Mouse (Mus musculus): ENCODE measurements around the gene Ppp1cb.
A peak's percentile ranks its signal among the peaks of the same experiment; 100 is the strongest.
"Not testable (repeated sequence)": the region's sequence is repeated elsewhere in the genome, so short reads cannot be mapped to it uniquely, and the experiment has no call there.

Gene Ppp1cb

DNA sequence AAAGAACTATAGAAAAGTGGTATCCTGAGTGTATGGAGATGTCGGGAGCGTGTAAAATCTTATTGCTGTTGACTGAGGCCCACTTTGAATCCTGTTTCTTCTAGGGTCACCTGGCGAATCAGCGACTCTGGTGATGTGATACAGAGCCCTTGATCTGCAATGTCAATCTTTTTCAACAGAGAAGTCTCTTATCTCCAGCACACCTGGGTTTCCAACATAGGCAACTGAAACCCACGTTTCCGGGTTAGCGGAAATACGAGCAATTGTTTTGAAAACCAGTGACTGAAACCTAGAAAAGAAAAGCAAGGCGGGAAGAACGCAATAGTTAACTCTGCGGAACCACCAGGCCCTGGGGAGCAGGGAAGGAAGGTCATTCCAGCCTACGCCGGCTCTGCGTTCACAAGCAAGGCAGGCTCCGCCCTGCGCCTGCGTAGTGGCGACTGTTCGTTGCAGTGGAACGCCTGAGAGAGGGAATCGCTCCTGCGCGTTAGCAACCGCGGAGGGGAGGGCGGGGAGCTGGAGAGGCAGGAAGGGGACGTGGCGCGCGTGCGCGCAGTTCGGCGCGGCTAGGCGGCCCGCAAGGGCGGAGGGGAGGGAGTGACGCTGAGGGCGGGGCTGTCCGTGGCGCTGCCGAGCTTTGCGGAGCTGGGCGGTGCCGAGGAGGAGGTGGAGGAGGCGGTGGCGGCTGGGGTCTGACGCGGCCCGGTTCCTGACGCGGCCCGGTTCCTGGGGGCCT is at the start of gene Ppp1cb:
Gene Ppp1cb, plus strand, starts transcription at position 436 of the 736 bp plus-strand sequence.
- peak; percentile 98 for DNase-seq

DNA sequence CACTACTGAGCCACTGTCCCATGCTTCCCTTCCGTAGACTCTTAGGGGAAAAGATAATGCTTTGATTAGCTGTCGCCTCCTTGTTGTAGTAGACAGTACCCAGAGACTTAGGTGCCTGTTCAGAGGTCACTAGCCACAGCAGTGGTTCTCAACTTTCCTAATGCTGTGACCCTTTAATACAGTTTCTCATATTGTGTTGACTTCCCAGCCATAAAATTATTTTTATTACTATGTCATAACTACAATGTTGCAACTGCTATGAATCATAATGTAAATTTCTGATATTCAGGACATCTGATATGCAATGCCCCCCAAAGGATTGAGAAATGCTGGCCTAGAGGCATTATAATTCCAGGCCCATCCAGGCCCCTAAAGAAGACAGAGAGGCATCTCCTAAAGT is 48.9 kb upstream of the Ppp1cb start:
- DNase-seq, result no peak

DNA sequence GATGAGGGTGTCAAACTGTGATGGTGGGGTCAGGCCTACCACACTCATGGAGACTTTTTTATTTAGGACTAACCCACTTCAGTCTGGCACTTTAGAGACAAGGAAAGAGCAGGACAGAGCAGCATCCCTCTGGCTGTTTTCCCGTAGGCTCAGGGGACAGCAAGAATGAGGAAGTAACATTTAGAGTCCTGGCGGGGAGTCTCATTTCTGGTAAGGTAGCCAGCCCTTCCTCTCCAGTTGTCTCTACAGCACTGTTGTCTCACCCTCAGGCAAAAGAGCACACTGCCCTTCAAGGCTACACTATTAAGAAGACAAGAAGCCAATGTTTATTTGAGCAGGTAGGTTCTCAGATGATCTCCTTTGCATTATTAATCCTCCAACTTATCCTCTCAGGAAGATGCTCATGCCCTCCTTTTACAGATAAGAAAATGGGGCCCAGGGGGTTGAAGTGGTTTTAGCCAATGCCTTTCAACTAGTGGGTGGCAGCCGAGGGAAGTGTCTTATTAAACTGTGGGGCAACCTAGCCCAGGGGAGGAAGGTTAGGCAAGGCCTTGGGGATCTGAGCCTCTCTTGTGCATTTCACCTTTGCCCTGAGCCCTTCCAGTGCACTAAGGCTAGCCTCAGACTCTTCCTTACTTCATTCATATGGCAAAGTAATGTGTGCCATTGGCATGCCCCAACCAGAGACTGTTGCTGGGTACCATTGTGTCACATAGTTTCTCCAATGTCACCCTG is 47.5 kb upstream of the Ppp1cb start:
- no peak for DNase-seq

DNA sequence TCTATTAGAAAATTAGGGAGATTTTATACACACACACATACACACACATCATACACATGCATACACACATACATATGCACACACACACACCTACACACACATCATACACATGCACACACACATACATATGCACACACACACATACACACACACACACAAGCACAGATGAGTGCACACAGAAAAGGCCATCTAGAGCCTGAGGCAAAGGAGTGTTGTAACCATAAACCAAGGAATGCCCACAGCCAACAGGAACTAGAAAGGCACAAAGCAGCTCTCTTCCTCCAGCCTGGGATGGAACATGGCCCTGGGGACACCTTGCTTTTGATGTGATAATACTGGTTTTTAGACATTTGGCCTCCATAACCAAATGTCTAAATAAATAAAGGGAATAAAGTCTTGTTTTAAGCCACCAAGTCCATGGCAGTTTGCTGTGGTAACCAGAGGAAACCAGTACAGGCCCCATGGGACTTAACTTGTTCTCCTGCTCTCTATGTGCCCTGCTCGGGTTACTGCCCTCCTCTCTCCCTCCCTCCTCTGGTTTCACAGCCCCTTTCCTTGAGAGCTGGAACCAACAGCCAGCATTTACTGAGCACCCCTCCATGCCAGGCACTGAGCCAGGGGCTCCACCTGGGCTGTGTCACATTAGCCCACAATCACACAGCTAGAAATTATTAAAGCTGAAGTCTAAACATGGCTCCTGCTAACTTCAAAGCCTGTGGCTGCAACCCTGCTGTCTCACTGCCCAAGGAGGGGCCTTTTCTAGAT is 46.3 kb upstream of the Ppp1cb start:
- no peak for DNase-seq

DNA sequence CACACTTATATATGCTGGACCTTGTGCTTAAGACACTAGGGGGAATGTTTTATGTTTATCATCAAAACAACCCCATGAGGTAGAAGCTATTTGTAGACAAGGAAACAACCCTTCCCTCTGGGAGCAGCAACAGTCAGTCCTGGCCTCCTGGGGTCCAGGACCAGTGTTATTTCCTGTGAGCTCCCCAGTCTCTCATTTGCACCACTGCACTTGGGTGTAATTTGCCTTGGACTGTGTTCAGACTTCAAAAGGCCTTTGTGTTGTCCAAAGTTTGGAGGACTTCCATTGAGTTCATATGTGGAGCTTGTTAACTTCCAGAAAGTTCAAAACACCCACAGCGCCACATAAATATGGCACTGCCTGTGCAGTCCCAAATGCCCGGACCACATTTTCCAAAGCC is 45.6 kb upstream of the Ppp1cb start:
- DNase-seq, result no peak

DNA sequence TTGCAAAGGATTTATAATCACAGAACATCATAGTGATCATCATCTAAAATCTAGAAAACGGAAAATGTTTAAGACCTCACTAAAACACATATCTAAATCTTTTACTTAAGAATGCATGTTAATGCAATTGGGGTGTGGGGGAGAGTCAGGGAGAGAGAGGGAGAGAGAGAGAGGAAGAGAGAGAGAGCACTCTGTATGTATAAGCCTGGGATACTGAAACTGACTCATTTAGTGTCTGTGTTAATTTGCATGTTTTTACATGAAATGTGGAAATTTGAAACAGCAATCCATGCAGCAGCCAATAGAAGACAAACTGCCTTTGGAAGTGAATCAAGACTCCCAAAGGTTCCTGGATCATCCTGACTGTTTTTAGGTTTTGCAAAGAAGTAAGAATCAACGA is 45.1 kb upstream of the Ppp1cb start:
- no peak for DNase-seq

DNA sequence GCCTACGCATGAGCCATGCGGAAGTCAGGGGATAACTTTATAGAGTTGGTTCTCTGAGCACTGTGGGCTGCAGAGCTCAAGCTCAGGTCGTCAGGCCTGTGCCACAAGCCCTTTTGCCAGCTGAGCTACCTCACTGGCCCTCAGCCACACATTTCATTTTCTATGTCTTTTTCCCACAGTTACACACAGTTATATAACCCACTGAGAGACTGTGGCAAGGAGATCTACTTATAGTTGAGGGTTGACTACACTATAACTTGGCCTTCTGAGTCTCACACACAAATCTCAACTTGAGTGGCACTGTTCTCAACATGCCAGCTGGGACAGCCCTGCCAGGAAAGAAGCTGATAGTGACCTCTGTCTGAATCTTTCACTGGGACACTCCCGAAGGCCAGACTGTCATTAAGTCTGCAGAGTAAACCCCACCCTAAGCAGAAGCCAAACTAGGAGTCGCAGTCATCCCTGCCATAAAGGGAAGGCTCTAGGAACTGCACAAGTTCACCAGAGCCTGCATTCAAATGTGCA is 44.1 kb upstream of the Ppp1cb start:
- no peak for DNase-seq

DNA sequence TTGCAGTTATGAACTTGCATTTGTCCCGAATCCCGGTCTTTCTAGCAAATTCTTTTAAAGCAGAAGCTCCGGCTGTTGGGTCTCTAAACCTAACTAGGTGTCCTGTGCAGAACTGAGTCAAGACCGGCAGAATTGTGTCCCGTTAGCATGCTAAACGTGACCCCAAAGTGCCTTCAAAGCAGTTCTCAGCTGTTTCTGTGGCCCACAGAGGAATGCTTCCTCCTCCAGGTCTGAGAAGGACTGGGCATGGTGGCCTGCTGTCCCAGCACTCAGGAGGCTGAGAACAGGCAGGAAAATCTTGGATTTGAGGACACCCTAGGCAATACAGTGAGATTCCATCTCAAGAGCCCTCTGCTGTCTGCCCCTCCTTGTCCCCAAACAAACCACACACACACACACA is 43.1 kb upstream of the Ppp1cb start:
- no peak for DNase-seq

DNA sequence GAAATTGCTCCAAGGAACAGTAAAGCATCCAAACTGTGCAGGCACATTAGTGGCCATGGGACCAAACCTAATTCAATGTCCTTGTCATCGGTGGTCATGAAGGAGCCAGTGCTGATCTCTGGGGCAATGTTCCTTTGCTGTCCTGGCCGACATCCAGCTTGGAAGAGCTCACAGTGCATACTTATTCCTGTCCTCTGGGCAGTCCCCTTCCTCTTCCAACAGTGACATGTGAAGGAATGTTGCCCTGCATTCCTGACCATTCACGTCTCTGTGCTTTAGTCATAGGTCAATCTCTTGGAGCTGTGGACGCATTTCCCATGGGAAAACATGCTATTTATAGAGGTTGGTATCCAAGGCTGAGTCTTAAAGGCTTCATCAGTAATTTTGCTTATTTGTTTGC is 41.8 kb upstream of the Ppp1cb start:
- DNase-seq, result no peak

DNA sequence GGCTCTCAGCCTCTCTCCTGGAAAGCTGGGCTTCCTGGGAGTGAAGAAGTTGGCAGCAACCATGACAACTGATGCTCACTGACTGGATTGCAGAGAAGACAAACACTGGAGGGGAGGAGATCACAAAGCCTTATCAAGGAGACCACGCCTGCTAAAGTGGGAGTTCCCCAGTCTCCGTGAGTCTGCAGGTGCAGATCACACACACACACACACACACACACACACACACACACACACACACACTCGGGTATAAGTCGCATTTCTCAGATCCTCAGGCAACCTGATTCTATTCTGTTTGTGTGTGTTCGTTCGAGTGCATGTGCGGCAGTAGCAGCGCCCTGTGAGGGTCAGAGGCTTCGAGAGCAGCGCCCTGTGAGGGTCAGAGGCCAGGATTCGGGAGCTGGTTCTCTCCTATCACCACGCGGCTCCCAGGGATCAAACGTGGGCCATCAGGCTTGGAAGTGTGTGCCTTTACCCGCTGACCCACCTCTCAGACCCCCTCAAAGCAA is 36.5 kb upstream of the Ppp1cb start:
- no peak for DNase-seq

DNA sequence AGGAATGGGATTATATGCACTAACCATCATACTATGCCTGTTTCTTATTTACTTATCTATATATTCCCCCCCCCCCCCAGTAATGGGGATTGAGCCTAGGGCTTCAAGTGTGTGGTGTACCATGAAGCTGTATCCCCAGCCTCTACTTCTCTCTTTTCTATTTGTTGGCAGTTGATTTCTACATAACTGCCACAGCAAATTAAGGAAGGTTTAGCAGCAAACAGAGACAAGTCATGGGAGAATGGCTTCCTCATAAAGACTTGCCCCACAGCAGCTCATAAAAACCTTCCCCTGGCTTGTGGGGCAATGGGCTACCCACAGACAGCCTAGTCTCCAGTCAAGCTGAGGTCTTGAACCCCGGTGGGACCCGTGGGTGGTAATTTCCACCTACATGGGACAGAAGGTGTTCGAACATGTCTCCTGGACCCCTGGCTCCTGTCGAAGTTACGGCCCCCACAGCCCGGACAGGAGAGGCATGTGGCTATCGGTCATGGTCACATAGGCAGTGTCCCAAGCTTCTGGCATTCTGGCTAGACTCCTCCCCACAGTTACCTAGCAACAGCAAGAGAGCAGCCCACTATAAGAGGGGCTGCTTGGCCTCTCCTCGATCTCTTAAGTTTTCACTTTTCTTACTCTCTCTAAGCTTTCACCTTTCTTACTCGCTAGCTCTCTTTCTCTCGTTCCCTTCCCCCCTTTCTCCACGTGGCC is 35.1 kb upstream of the Ppp1cb start:
- no peak for DNase-seq

DNA sequence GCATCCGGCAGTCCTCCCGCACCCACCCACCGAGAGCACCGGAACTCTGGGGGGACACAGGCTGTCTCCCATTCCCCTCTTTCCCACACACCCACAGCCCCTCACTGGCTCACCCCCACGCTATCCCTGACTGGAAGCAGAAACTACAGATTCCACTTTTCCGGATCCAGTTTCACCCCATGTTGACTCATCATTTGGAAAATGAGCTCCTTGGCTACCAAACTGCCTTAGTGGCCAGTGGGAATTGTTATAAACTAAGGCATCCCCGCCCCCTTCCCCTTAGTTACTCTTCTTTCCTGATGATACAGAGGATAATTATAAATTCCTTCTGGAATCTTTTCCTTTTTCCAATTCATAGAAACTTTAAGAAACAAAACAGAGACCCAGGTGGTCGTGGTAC is 34.2 kb upstream of the Ppp1cb start:
- DNase-seq, result no peak

DNA sequence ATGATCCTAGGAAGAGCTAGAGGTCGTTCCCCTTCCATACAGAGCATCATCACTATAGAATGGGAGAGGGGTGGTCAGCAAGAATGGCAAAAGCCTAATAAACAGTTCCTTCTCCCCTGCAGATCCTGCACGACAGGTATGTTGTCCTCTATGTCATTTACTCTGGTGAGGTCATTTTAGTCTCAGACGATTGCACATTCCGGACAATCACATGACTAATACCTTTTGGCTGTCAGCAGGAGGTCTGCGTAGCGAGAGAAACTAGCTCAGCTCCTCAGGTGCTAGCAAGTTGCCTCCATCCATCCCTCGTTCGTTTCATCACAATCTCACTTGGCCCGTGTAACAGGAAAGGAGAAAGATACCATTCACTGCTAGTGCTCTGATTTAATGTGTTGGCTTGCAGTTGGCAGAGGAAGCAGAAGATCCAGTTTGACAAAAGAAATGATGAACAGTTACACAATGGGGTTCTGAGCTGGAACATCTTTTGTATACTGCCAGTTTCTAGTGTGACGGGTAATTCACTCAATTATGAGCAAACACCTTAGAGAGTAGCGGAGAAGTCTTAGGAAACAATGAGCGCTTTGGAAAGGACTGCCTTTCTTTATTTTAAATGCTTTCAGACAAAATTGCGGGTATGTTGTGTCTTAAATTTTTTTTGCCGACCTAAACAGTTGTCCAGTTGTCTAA is 33.0 kb upstream of the Ppp1cb start:
- no peak for DNase-seq

DNA sequence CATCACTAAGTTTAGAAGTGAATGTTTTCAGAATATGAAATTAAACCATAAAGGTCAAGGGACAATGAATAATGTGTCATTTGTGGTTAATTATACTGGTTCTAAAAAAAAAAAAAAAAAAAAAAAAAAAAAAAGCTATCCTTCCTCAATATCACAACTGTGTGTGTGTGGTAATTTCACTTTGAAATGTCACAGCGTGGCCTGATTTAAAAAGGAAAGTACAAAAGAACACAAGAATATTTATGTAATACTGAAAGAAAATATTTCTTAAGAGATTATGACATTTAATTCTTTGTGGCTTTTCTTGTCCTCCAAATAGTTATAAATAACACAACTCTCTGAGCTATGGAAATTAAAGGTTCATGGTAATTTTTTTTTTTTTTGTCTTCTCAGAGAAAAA is 28.2 kb upstream of the Ppp1cb start:
- no peak for DNase-seq

DNA sequence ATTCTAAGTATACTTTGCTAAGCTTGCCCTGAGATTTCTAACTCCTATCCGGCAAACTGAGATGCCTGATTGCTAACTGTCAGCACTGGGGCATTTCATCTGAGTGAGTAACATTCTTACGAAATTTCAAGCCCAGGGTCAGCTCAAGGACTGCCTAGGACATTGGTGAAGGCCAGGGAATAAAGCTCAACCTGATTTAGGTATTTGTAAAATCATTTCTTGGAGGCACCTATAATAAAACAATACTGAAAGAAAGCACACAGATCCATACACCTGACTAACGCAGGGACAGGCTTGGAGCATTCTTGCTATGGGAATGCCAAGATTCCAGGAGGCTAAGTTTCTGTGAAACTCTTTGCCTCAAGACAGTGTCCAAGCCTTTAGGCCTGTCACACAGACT is 24.3 kb upstream of the Ppp1cb start:
- DNase-seq, result not testable (repeated sequence)

DNA sequence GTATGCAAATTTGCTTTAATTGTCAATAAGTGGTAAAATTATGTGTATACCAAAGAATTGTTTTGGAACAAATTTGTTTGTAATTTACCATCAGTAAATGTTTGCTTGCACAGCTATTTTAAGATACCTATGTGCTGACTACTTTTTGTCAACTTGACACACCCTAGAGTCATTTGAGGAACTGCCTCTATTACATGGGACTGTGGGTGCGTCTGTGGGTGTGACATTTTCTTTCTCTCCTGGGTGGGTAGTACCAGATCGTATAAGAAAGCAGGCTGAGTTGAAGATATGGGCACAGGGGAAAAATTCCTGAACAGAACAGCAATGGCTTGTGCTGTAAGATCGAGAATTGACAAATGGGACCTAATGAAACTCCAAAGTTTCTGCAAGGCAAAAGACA is 23.0 kb upstream of the Ppp1cb start:
- DNase-seq, result no peak

DNA sequence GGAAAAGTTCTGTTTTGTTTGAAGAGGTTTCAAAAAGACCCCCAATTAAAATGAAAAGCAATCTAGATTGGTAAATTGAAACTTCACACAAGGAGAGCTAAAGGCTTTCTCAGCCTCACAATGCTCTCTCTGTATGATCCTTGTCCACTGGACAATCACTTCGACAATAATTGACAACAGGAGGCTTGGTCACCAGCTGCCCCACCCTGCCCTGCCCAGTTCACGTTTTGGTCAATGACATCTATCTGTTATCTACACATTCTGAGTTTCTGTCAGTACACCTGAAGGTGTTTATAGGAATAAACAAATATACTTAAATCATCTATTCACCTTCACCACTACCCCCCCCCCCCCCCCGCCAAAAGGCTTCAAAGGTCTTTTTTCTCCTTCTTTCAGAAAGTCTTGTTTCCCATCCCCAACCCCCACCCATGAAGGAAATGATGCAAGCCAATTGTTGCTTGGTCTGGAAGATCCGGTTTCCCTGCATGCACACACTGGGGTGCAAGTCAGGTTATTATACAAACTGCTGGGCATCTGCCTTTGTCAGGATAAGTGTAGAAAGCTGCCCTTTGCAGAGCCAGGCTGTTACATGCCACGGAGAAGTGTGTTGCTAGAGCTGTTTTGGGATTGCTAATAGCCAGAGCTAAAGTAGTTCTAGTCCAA is 20.6 kb upstream of the Ppp1cb start:
- DNase-seq, result no peak

DNA sequence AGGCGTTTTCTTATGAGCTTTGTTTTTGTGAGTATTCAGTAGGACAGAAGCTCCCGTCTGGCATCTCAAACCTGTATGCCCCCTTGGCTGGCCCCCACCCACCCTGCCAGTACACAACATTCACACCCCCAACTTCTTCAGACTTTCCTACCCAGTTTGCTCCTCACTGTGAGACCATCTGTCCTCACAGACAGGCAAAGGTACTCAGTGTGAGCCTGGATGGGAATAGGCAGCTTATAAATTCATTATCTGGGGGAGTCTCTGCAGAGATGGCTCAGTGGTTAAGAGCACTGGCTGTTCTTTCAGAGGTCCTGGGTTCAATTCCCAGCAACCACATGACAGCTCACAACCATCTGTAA is 20.1 kb upstream of the Ppp1cb start:
- DNase-seq, result peak; percentile 35

DNA sequence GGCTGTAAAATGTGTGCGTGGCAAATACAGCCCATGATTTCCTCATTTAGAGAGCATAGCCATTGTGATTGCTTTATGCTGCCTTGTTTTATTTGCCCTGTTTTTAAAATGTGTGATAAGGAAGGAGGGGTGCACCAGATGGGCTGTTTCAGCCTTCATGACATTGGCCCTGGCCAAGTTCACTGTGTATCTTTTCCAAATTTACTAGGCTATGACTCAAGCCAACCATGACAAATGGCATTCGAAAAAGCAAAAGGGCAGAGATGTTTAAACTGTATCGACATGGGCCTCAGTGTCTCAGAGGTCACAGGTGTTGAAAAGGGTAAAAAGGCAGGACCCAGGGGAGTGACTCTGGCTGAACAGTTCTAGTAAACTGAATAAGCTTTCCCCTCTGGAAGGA is 17.3 kb upstream of the Ppp1cb start:
- no peak for DNase-seq

DNA sequence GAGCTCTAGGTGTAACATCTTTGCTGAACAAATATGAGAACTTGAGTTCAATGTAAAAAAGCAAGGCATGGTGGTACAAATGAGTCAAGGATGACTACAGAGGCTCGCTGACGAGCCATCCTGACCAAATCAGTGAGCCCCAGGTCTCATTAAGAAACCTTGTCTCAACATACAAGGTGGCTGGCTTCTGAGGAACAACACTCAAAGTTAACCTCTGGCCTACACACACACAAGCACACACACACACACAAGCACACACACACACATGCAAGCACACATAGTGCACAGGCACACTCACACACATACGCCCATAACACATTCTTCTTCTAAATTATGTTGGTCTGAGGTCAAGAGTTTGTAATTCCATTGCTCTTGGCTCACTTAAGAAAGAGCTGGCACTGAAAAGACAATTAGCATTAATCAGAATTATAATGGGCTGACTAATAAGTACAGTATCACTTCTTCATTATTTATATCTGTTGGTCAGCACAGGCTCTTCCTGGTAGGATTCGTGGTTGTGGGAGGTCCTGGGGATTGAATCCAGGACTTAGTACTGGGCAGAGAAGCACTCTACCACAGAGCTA is 16.6 kb upstream of the Ppp1cb start:
- DNase-seq, result no peak

DNA sequence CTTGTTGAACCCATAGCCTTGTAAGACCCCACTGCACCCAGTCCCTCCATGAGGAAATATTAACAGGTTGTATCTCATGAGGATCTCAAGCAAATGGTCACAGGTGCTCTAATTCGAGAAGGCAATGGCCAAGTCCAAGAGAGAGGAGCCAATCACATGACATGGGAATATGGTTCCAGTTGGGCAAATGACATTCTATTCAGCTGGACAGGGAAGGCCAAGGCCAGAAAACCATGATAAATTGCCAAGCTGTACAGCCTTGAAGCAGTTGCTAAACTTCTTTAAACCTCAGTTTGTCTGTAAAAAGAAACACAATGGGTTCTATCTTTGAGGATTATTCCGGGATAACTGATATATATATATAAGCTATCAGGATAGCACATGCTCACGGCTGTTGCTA is 14.7 kb upstream of the Ppp1cb start:
- DNase-seq, result no peak

All from cerebellum, adult 11 months (tissue).